17 mouse cellular contexts compared by ENCODE assay signal in genomic region chr2:168115826-168116225, GRCm38 (mm10). TPM values are rescaled to one million over a fixed set of nuclear protein-coding genes. Genes with fewer than 3 reads are reported as not detected.
DNase-seq lines count a peak whose midpoint lies in the region; ATAC-seq and TF ChIP-seq lines count a peak whose summit lies in the region.
"Had no signal": no experiment of that assay in that cellular context is flagged by ENCODE, and none has a peak within 500 bp of the region (broad histone marks: within the 10 kb centered on the region; RNA-seq: fewer than 3 reads in every experiment).

No protein-coding gene starts in this region.

- H3K27me3 ChIP-seq in heart, embryonic 10.5 days (ENCODE audit: insufficient read depth, poor library complexity, severe bottlenecking), result peaks cover 8% of the 10 kb centered on the region
- H3K27me3 ChIP-seq in kidney, embryonic 14.5 days (ENCODE audit: control insufficient read depth, insufficient read depth, low read length), result no peaks in the 10 kb centered on the region
- H3K27me3 ChIP-seq in stomach, embryonic 16.5 days (ENCODE audit: control insufficient read depth, insufficient read depth, low read length), result no peaks in the 10 kb centered on the region
- H3K27me3 ChIP-seq in stomach, postnatal 0 days (ENCODE audit: control insufficient read depth, insufficient read depth, low read length), result no peaks in the 10 kb centered on the region

- WGBS in heart, embryonic 10.5 days, result 80% methylated on average over 3 of the region's 3 CpGs
- 88% methylated on average over 3 of the region's 3 CpGs for WGBS in kidney, embryonic 14.5 days
- 75% methylated on average over 3 of the region's 3 CpGs for whole genome bisulfite sequencing in stomach, embryonic 16.5 days
- 70% methylated on average over 3 of the region's 3 CpGs for WGBS in stomach, postnatal 0 days

- H3K9ac ChIP-seq in kidney, embryonic 14.5 days (ENCODE audit: low read depth, low read length), result no peak overlapping the region
- peak overlapping the region; percentile 1; the same call in 1 of the 2 replicates for H3K9ac ChIP-seq in stomach, embryonic 16.5 days (ENCODE audit: low read length)
- no peak overlapping the region for H3K9ac ChIP-seq in stomach, postnatal 0 days (ENCODE audit: low read length)

- TF ChIP-seq EP300 in stomach, postnatal 0 days (optimal IDR thresholded peaks at IDR 0.05), result no peak

- no peak for DNase-seq in heart, embryonic 10.5 days (ENCODE audit: low spot score)
- DNase-seq in heart, postnatal 25 days (ENCODE audit: low spot score), result no peak
- no peak for DNase-seq in kidney, postnatal 25 days
- no peak for DNase-seq in stomach, postnatal 0 days (ENCODE audit: low spot score)
- no peak for DNase-seq in adrenal gland, adult 18-20 months (ENCODE audit: low spot score in 2 of 2)
- DNase-seq in cerebellum, adult 11-12 months, result no peak
- DNase-seq: adrenal gland, postnatal 36 days; B cell, adult 2 months; cerebellum, postnatal 36 days; heart, postnatal 36 days; kidney, adult 9 months; layer of hippocampus, adult 9-11 months; right cerebral cortex, adult 18-20 months had no signal

- TF ChIP-seq CTCF in stomach, postnatal 0 days (IDR thresholded peaks at IDR 0.05; ENCODE audit: low read depth), result no peak

- peak overlapping the region; percentile 94 for H3K27ac ChIP-seq in heart, embryonic 10.5 days
- H3K27ac ChIP-seq in kidney, embryonic 14.5 days (ENCODE audit: low read depth, low read length), result 0 out of 2 replicates have a peak overlapping the region, but pooled peaks have one; percentile 38
- H3K27ac ChIP-seq in stomach, embryonic 16.5 days (ENCODE audit: low read length), result no peak overlapping the region
- no peak overlapping the region for H3K27ac ChIP-seq in stomach, postnatal 0 days (replicated peaks)
- H3K27ac ChIP-seq: liver, embryonic 12.5 days; macrophage had no signal

- H3K4me2 ChIP-seq in kidney, embryonic 14.5 days (replicated peaks; ENCODE audit: low read depth, low read length), result no peak overlapping the region
- no peak overlapping the region for H3K4me2 ChIP-seq in stomach, embryonic 16.5 days (ENCODE audit: low read depth, low read length)
- H3K4me2 ChIP-seq in stomach, postnatal 0 days (replicated peaks; ENCODE audit: low read depth), result no peak overlapping the region
- H3K4me2 ChIP-seq: liver, embryonic 12.5 days had no signal

- no peaks in the 10 kb centered on the region for H3K9me3 ChIP-seq in heart, embryonic 10.5 days
- H3K9me3 ChIP-seq in kidney, embryonic 14.5 days (ENCODE audit: control insufficient read depth, low read length), result no peaks in the 10 kb centered on the region
- H3K9me3 ChIP-seq in stomach, embryonic 16.5 days (replicated peaks; ENCODE audit: control insufficient read depth, low read length), result no peaks in the 10 kb centered on the region
- no peaks in the 10 kb centered on the region for H3K9me3 ChIP-seq in stomach, postnatal 0 days (ENCODE audit: control insufficient read depth, low read length)
- H3K9me3 ChIP-seq: liver, embryonic 12.5 days had no signal

- peaks cover 41% of the 10 kb centered on the region for H3K4me1 ChIP-seq in heart, embryonic 10.5 days
- H3K4me1 ChIP-seq in kidney, embryonic 14.5 days (ENCODE audit: control insufficient read depth, insufficient read depth, low read length), result peaks cover 3% of the 10 kb centered on the region; the same call in 1 of the 2 replicates
- H3K4me1 ChIP-seq in stomach, embryonic 16.5 days (ENCODE audit: control insufficient read depth, insufficient read depth, low read length), result peaks cover 23% of the 10 kb centered on the region
- H3K4me1 ChIP-seq in stomach, postnatal 0 days (replicated peaks; ENCODE audit: control insufficient read depth, insufficient read depth), result 0 out of 2 replicates have a peak, but pooled peaks cover 5% of the 10 kb centered on the region

- H3K36me3 ChIP-seq in heart, embryonic 10.5 days, result no peaks in the 10 kb centered on the region
- H3K36me3 ChIP-seq in kidney, embryonic 14.5 days (ENCODE audit: control insufficient read depth, insufficient read depth, low read length), result no peaks in the 10 kb centered on the region
- H3K36me3 ChIP-seq in stomach, embryonic 16.5 days (ENCODE audit: control insufficient read depth, insufficient read depth, low read length), result no peaks in the 10 kb centered on the region
- H3K36me3 ChIP-seq in stomach, postnatal 0 days (ENCODE audit: control insufficient read depth, insufficient read depth, low read length), result no peaks in the 10 kb centered on the region
- H3K36me3 ChIP-seq: liver, embryonic 12.5 days had no signal

- intact Hi-C loops in heart, postnatal 25 days (cut with DNase I), result loop anchor here (2.0 kb wide), 1 partner anchor 93 kb away; no protein-coding TSS in a partner anchor

- H3K4me3 ChIP-seq in heart, embryonic 10.5 days, result no peak overlapping the region
- no peak overlapping the region for H3K4me3 ChIP-seq in kidney, embryonic 14.5 days (ENCODE audit: low read length)
- H3K4me3 ChIP-seq in stomach, embryonic 16.5 days (replicated peaks; ENCODE audit: low read length), result no peak overlapping the region
- no peak overlapping the region for H3K4me3 ChIP-seq in stomach, postnatal 0 days (ENCODE audit: low read depth, low read length)
- H3K4me3 ChIP-seq: liver, embryonic 12.5 days had no signal

- ATAC-seq in kidney, embryonic 14.5 days (ENCODE audit: low FRiP score, low TSS enrichment), result no peak; the same call in 1 of the 2 replicates
- no peak for ATAC-seq in stomach, embryonic 16.5 days (ENCODE audit: insufficient read depth, low FRiP score)
- ATAC-seq in stomach, postnatal 0 days (ENCODE audit: low FRiP score, low TSS enrichment), result no peak
- ATAC-seq: liver, embryonic 12.5 days had no signal

RNA-seq across cellular contexts. Expression of gene Pard6b, which starts 35.0 kb away (rescaled TPM):
- 12.2 and 15.0 TPM in 2 replicates for polyA plus RNA-seq in heart, embryonic 10.5 days (2016; fragmentation: Nextera tagmentation; extraction: Ambion mirVana)
- total RNA-seq in heart, postnatal 25 days (2021), result 1 to 10 TPM; 3.1 to 3.4 TPM
- 9.7 and 22.0 TPM in 2 replicates for polyA plus RNA-seq in kidney, embryonic 14.5 days (2014; fragmentation: Nextera tagmentation; extraction: Ambion mirVana)
- 8.3 TPM in 2 replicates for polyA plus RNA-seq in stomach, embryonic 16.5 days (2015; fragmentation: Nextera tagmentation; extraction: Ambion mirVana)
- polyA plus RNA-seq in stomach, postnatal 0 days (2015; fragmentation: Nextera tagmentation; extraction: Ambion mirVana), result 11.8 and 12.3 TPM in 2 replicates
- total RNA-seq in adrenal gland, adult 18-20 months (2021), result 1 to 10 TPM; 1.2 to 1.6 TPM
- polyA plus RNA-seq: macrophage had no signal

Comparison
In these comparisons a context has a peak if more than half of its experiments do, and no peak if none do; other contexts are left out.
1. H3K27ac ChIP-seq: peak in heart, embryonic 10.5 days (single experiment) and kidney, embryonic 14.5 days (single experiment); none in stomach, embryonic 16.5 days (single experiment) and stomach, postnatal 0 days (single experiment).